Mouse (Mus musculus) bone marrow, adult 2 months (tissue): Measurements from ENCODE around the gene Armc7. TPM values are rescaled to one million over a fixed set of nuclear protein-coding genes. Genes with fewer than 3 reads are reported as not detected.

ENCODE experiments used
- H3K27ac ChIP-seq: fragments of 200-500 bp; 2 replicates; pipeline ENCODE4 v1.5.1; 2012; ENCODE audit warnings: low read depth, mild to moderate bottlenecking, control low read depth, inconsistent platforms, low read length; ENCODE audit not compliant: control insufficient read depth, poor library complexity, insufficient read depth
- H3K4me1 ChIP-seq: fragments of 200-500 bp; 2 replicates; pipeline ENCODE4 v1.6.1; 2011; ENCODE audit warnings: low read length; ENCODE audit not compliant: control insufficient read depth, insufficient read depth
- H3K4me3 ChIP-seq: fragments of 200-500 bp; replicated peaks from 2 replicates; pipeline ENCODE3; 2011; ENCODE audit warnings: mild to moderate bottlenecking, low read depth, low read length, control low read depth; ENCODE audit not compliant: control insufficient read depth
- CTCF ChIP-seq: fragments of 200-500 bp; IDR thresholded peaks from 2 replicates; pipeline ENCODE4 v1.5.1; 2011; ENCODE audit warnings: low read length, control low read depth; ENCODE audit not compliant: control insufficient read depth, insufficient read depth
- POLR2A ChIP-seq: fragments of 200-500 bp; IDR thresholded peaks from 2 replicates; pipeline ENCODE4 v1.6.1; 2011; ENCODE audit warnings: low read depth, mild to moderate bottlenecking, control low read depth, low read length, borderline replicate concordance; ENCODE audit not compliant: control insufficient read depth
- WGBS: fragments of 180-500 bp; shearing (Covaris S2); methylation state at CpG from one replicate; pipeline ENCODE4 v1.1.7; 2018; 5-methylcytosine and 5-hydroxymethylcytosine counted together
- polyA plus RNA-seq: library from polyadenylated mRNA; stranded (reverse); fragments of >200 nt; gene quantifications from 2 replicates; pipeline ENCODE4 v1.2.4, GENCODE M21; 2011; ENCODE audit warnings: low replicate concordance; ENCODE audit not compliant: missing spikeins, insufficient read depth, insufficient read length

Gene Armc7
- polyA plus RNA-seq: 4.4 and 18.7 TPM in 2 replicates

- TF ChIP-seq POLR2A (peak; percentile 44; the same call in 1 of the 2 replicates), CTCF (no peak)
- WGBS: 2% methylated on average over 26 of the region's 26 CpGs
- peak within 1 kb of the TSS; percentile 94 for H3K4me3 ChIP-seq
- peaks cover 7% of the 10 kb centered on the region for H3K4me1 ChIP-seq
- peak within 1 kb of the TSS; percentile 97 for H3K27ac ChIP-seq
Measured at GRCm38 (mm10) chr11:115475025-115475757, at the start of gene Armc7. Gene Armc7, plus strand, starts transcription at chr11:115475667.

GRCm38 (mm10) chr11:115425671-115426070 lies 49.8 kb upstream of the Armc7 start:
- TF ChIP-seq POLR2A (no peak), CTCF (no peak)
- whole genome bisulfite sequencing: 87% methylated on average over 6 of the region's 6 CpGs
- Histone ChIP-seq H3K4me3 (no peak overlapping the region), H3K27ac (no peak overlapping the region), H3K4me1 (no peaks in the 10 kb centered on the region; the same call in 1 of the 2 replicates)

GRCm38 (mm10) chr11:115427482-115428331 lies 47.8 kb upstream of the Armc7 start:
- no peaks in the 10 kb centered on the region for H3K4me1 ChIP-seq
- H3K27ac ChIP-seq: no peak overlapping the region
- H3K4me3 ChIP-seq: no peak overlapping the region
- WGBS: 60% methylated on average over 20 of the region's 20 CpGs
- no peak for TF ChIP-seq POLR2A
- TF ChIP-seq CTCF: peak; percentile 74

GRCm38 (mm10) chr11:115429307-115429706 lies 46.2 kb upstream of the Armc7 start:
- H3K4me3 ChIP-seq: no peak overlapping the region
- H3K27ac ChIP-seq: no peak overlapping the region
- H3K4me1 ChIP-seq: no peaks in the 10 kb centered on the region
- TF ChIP-seq CTCF (no peak), POLR2A (no peak)
- 83% methylated on average over 7 of the region's 7 CpGs for WGBS

- Histone ChIP-seq H3K4me1 (no peaks in the 10 kb centered on the region), H3K4me3 (no peak overlapping the region), H3K27ac (no peak overlapping the region)
- WGBS: 90% methylated on average over 6 of the region's 6 CpGs
- TF ChIP-seq POLR2A: no peak
- no peak for TF ChIP-seq CTCF
Measured at GRCm38 (mm10) chr11:115430561-115430960, 44.9 kb upstream of the Armc7 start.

- Histone ChIP-seq H3K27ac (no peak overlapping the region), H3K4me3 (no peak overlapping the region), H3K4me1 (no peaks in the 10 kb centered on the region)
- 86% methylated on average over 4 of the region's 4 CpGs for WGBS
- TF ChIP-seq CTCF (no peak), POLR2A (no peak)
Measured at GRCm38 (mm10) chr11:115432814-115433213, 42.7 kb upstream of the Armc7 start.

- no peak overlapping the region for H3K4me3 ChIP-seq
Measured at GRCm38 (mm10) chr11:115433342-115433741, 42.1 kb upstream of the Armc7 start.

More at GRCm38 (mm10) chr11:115433342-115433741, 42.1 kb upstream of the Armc7 start:
- WGBS: 86% methylated on average over 6 of the region's 6 CpGs
- Histone ChIP-seq H3K27ac (no peak overlapping the region), H3K4me1 (no peaks in the 10 kb centered on the region)
- TF ChIP-seq CTCF: no peak
- no peak for TF ChIP-seq POLR2A
